Mouse (Mus musculus): ENCODE results near the gene Sprr2a2. TPM values are rescaled to one million over a fixed set of nuclear protein-coding genes. Genes with fewer than 3 reads are reported as not detected.
"Not testable (repeated sequence)": the region's sequence is repeated elsewhere in the genome, so short reads cannot be mapped to it uniquely, and the experiment has no call there.

The Sprr2a2 gene
- polyA plus RNA-seq, 1 experiment from 2014 or later = 0.40 TPM

DNA sequence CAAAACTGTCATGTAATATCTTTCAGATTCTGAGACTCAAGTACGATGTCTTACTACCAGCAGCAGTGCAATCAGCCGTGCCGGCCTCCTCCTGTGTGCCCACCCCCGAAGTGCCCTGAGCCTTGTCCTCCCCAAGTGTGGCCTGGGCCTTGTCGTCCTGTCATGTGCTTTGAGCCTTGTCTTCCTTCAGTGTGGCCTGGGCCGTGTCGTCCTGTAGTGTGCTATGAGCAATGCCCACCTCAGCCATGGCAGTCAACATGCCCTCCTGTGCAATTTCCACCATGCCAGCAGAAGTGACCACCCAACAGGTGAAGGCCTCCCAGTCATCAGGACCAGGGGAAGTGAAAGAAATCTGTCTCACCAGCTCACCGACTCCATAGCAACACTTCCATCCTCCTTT, 38.1 kb downstream of the Sprr2a2 start:
- H3K9me3 ChIP-seq (ENCODE audit: control insufficient read depth, low read length); H3K27ac ChIP-seq (ENCODE audit: low read depth, low read length); H3K4me1 ChIP-seq (replicated peaks; ENCODE audit: control insufficient read depth, insufficient read depth, low read length); DNase-seq (ENCODE audit: low spot score); H3K36me3 ChIP-seq (ENCODE audit: control insufficient read depth, insufficient read depth, low read length); H3K27me3 ChIP-seq (ENCODE audit: control insufficient read depth, insufficient read depth, low read length); H3K4me2 ChIP-seq (replicated peaks; ENCODE audit: low read depth, low read length); H3K9ac ChIP-seq (ENCODE audit: low read depth, low read length); H3K4me3 ChIP-seq (ENCODE audit: low read depth, low read length): not testable (repeated sequence)
- no CpG with 5 or more reads among the region's 8 CpGs for WGBS
- ATAC-seq (ENCODE audit: low FRiP score) = peak; percentile 52

- peak; percentile 34 for ATAC-seq (ENCODE audit: low FRiP score)
- H3K4me2 ChIP-seq (replicated peaks; ENCODE audit: low read depth, low read length) = not testable (repeated sequence)
Measured at GRCm38 (mm10) chr3:92258526-92258925, 42.8 kb downstream of the Sprr2a2 start.

GRCm38 (mm10) chr3:92263462-92263861, 47.7 kb downstream of the Sprr2a2 start:
- not testable (repeated sequence) for H3K9me3 ChIP-seq (ENCODE audit: control insufficient read depth, low read length); H3K27me3 ChIP-seq (ENCODE audit: control insufficient read depth, insufficient read depth, low read length); H3K4me3 ChIP-seq (ENCODE audit: low read depth, low read length); H3K9ac ChIP-seq (ENCODE audit: low read depth, low read length); DNase-seq (ENCODE audit: low spot score); H3K4me1 ChIP-seq (replicated peaks; ENCODE audit: control insufficient read depth, insufficient read depth, low read length); H3K4me2 ChIP-seq (replicated peaks; ENCODE audit: low read depth, low read length); H3K27ac ChIP-seq (ENCODE audit: low read depth, low read length); H3K36me3 ChIP-seq (ENCODE audit: control insufficient read depth, insufficient read depth, low read length)
- ATAC-seq (ENCODE audit: low FRiP score) = 0 out of 2 replicates have a peak, but pooled peaks have one; percentile 17
- no CpG with 5 or more reads among the region's 2 CpGs for WGBS

More at GRCm38 (mm10) chr3:92258526-92258925, 42.8 kb downstream of the Sprr2a2 start:
- not testable (repeated sequence) for H3K27me3 ChIP-seq (ENCODE audit: control insufficient read depth, insufficient read depth, low read length); H3K9me3 ChIP-seq (ENCODE audit: control insufficient read depth, low read length); DNase-seq (ENCODE audit: low spot score); H3K36me3 ChIP-seq (ENCODE audit: control insufficient read depth, insufficient read depth, low read length); H3K4me1 ChIP-seq (replicated peaks; ENCODE audit: control insufficient read depth, insufficient read depth, low read length); H3K27ac ChIP-seq (ENCODE audit: low read depth, low read length); H3K9ac ChIP-seq (ENCODE audit: low read depth, low read length); H3K4me3 ChIP-seq (ENCODE audit: low read depth, low read length)

GRCm38 (mm10) chr3:92271414-92271985, 55.8 kb downstream of the Sprr2a2 start:
- H3K4me2 ChIP-seq (replicated peaks; ENCODE audit: low read depth, low read length); H3K27ac ChIP-seq (ENCODE audit: low read depth, low read length); H3K4me3 ChIP-seq (ENCODE audit: low read depth, low read length); H3K27me3 ChIP-seq (ENCODE audit: control insufficient read depth, insufficient read depth, low read length); DNase-seq (ENCODE audit: low spot score); H3K36me3 ChIP-seq (ENCODE audit: control insufficient read depth, insufficient read depth, low read length); H3K9me3 ChIP-seq (ENCODE audit: control insufficient read depth, low read length); H3K9ac ChIP-seq (ENCODE audit: low read depth, low read length); H3K4me1 ChIP-seq (replicated peaks; ENCODE audit: control insufficient read depth, insufficient read depth, low read length): not testable (repeated sequence)
- ATAC-seq (ENCODE audit: low FRiP score) = peak; percentile 33; the same call in 1 of the 2 replicates
- no CpG with 5 or more reads among the region's 4 CpGs for WGBS

- ATAC-seq (ENCODE audit: low FRiP score) = 0 out of 2 replicates have a peak, but pooled peaks have one; percentile 8
- not testable (repeated sequence) for H3K27me3 ChIP-seq (ENCODE audit: control insufficient read depth, insufficient read depth, low read length); DNase-seq (ENCODE audit: low spot score); H3K4me2 ChIP-seq (replicated peaks; ENCODE audit: low read depth, low read length); H3K36me3 ChIP-seq (ENCODE audit: control insufficient read depth, insufficient read depth, low read length); H3K27ac ChIP-seq (ENCODE audit: low read depth, low read length); H3K9ac ChIP-seq (ENCODE audit: low read depth, low read length); H3K9me3 ChIP-seq (ENCODE audit: control insufficient read depth, low read length); H3K4me1 ChIP-seq (replicated peaks; ENCODE audit: control insufficient read depth, insufficient read depth, low read length); H3K4me3 ChIP-seq (ENCODE audit: low read depth, low read length)
Measured at GRCm38 (mm10) chr3:92273504-92273903, 57.8 kb downstream of the Sprr2a2 start.

DNA sequence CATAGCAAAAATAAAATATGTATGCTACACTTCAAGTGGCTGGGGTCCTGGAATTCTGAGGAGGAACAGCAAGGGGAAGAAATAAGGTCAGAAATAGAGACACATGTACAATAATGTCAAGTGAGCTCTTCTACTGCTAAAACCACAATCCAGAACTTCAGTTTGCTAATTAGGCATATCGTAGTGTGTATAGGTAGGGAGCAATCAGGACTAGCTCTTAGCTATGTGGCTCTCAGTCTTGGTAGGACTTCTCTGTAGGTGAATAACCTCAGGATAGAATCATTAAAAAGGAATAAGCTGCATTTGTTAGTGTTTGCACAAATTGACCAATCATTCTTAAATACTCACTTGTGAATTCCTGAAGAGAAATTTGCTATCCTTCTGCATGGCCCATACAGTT, 58.3 kb downstream of the Sprr2a2 start:
- H3K9me3 ChIP-seq (ENCODE audit: control insufficient read depth, low read length); H3K27me3 ChIP-seq (ENCODE audit: control insufficient read depth, insufficient read depth, low read length); ATAC-seq (ENCODE audit: low FRiP score); DNase-seq (ENCODE audit: low spot score); H3K36me3 ChIP-seq (ENCODE audit: control insufficient read depth, insufficient read depth, low read length); H3K4me3 ChIP-seq (ENCODE audit: low read depth, low read length); H3K9ac ChIP-seq (ENCODE audit: low read depth, low read length); H3K4me2 ChIP-seq (replicated peaks; ENCODE audit: low read depth, low read length); H3K4me1 ChIP-seq (replicated peaks; ENCODE audit: control insufficient read depth, insufficient read depth, low read length); H3K27ac ChIP-seq (ENCODE audit: low read depth, low read length): not testable (repeated sequence)
- WGBS = no CpG with 5 or more reads among the region's 1 CpGs

DNA sequence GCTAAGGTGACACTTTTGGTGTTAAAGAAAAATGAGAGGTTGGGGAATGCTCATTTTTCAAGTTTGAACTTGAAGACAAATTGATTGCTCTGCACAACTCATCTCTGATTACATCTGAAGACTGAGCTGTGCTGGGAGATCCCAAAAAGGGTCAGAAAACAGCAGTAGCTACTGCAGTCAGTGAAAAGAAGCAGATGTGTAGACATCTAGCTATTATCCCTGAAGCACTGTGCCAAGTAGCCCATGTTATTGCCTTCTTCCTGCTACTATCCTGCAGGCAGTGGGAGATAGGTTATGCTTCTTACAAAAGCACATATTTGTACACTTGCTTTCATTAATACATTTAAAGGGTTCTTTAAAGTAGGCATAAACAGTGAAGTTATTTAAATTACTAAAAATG, 63.9 kb downstream of the Sprr2a2 start:
- not testable (repeated sequence) for H3K9me3 ChIP-seq (ENCODE audit: control insufficient read depth, low read length); DNase-seq (ENCODE audit: low spot score); H3K4me2 ChIP-seq (replicated peaks; ENCODE audit: low read depth, low read length); H3K4me1 ChIP-seq (replicated peaks; ENCODE audit: control insufficient read depth, insufficient read depth, low read length); H3K36me3 ChIP-seq (ENCODE audit: control insufficient read depth, insufficient read depth, low read length); H3K9ac ChIP-seq (ENCODE audit: low read depth, low read length); H3K27me3 ChIP-seq (ENCODE audit: control insufficient read depth, insufficient read depth, low read length); H3K4me3 ChIP-seq (ENCODE audit: low read depth, low read length); H3K27ac ChIP-seq (ENCODE audit: low read depth, low read length); ATAC-seq (ENCODE audit: low FRiP score)

DNA sequence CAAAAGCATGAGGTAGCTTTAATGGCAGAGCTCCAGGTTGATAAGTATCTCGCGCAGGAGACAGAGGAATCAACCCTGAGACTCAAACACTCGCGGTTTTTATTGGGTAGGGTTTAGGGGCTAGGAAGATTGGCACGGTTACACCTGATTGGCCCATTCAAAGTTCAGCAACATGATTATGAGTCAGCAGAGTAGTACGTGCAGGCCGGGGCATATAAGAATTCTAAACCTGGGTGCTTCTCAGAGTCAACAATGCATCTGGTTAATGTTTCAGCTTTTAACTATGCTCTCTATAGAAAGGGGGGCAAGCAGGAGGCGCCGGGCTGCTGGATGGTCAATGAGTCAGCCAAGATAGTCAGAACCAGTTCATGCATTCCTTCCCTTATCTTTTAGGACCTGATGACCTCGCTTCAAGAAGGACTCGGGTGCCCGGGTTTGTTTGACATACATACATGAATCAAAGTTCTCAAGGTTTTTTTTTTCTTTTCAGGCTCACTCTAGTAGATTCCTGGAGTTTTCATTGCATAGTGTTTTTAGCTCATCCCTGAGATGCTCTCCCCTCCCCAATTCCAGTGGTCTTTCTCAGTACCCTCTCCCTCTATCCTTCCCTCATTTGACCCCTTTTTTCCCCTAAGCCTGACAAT, 65.4 kb downstream of the Sprr2a2 start:
- not testable (repeated sequence) for H3K36me3 ChIP-seq (ENCODE audit: control insufficient read depth, insufficient read depth, low read length); H3K27ac ChIP-seq (ENCODE audit: low read depth, low read length); H3K9me3 ChIP-seq (ENCODE audit: control insufficient read depth, low read length); H3K4me2 ChIP-seq (replicated peaks; ENCODE audit: low read depth, low read length); ATAC-seq (ENCODE audit: low FRiP score); H3K4me3 ChIP-seq (ENCODE audit: low read depth, low read length); DNase-seq (ENCODE audit: low spot score); H3K9ac ChIP-seq (ENCODE audit: low read depth, low read length); H3K4me1 ChIP-seq (replicated peaks; ENCODE audit: control insufficient read depth, insufficient read depth, low read length); H3K27me3 ChIP-seq (ENCODE audit: control insufficient read depth, insufficient read depth, low read length)
- 78% methylated on average over 5 of the region's 12 CpGs for WGBS

GRCm38 (mm10) chr3:92285101-92285500, 69.4 kb downstream of the Sprr2a2 start, which contains the start of gene Sprr2a3:
Gene Sprr2a3 (plus strand): TSS chr3:92285417.
- not testable (repeated sequence) for H3K9ac ChIP-seq (ENCODE audit: low read depth, low read length); ATAC-seq (ENCODE audit: low FRiP score); H3K4me1 ChIP-seq (replicated peaks; ENCODE audit: control insufficient read depth, insufficient read depth, low read length); H3K4me3 ChIP-seq (ENCODE audit: low read depth, low read length); H3K27me3 ChIP-seq (ENCODE audit: control insufficient read depth, insufficient read depth, low read length); H3K36me3 ChIP-seq (ENCODE audit: control insufficient read depth, insufficient read depth, low read length); H3K27ac ChIP-seq (ENCODE audit: low read depth, low read length); DNase-seq (ENCODE audit: low spot score); H3K9me3 ChIP-seq (ENCODE audit: control insufficient read depth, low read length); H3K4me2 ChIP-seq (replicated peaks; ENCODE audit: low read depth, low read length)
- 86% methylated on average over 1 of the region's 1 CpGs for WGBS

Data from hindbrain, embryonic 11.5 days (tissue).